Mouse (Mus musculus): ENCODE results near the gene Wnt5b. TPM values are rescaled to one million over a fixed set of nuclear protein-coding genes. Genes with fewer than 3 reads are reported as not detected.
A peak's percentile ranks its signal among the peaks of the same experiment; 100 is the strongest.
"Not testable (repeated sequence)": the region's sequence is repeated elsewhere in the genome, so short reads cannot be mapped to it uniquely, and the experiment has no call there.

Gene Wnt5b
- polyA plus RNA-seq, 1 experiment from 2014 or later: 12.9 TPM

GRCm38 (mm10) chr6:119443742-119444645, 100.2 kb downstream of the Wnt5b start:
- H3K27ac ChIP-seq (replicated peaks; ENCODE audit: low read depth, low read length): no peak overlapping the region
- no peak overlapping the region for H3K4me2 ChIP-seq (ENCODE audit: low read depth, low read length)
- no peaks in the 10 kb centered on the region for H3K27me3 ChIP-seq (ENCODE audit: control insufficient read depth, insufficient read depth, low read length)
- H3K9me3 ChIP-seq (replicated peaks; ENCODE audit: control insufficient read depth, low read length): no peaks in the 10 kb centered on the region
- WGBS: 43% methylated on average over 12 of the region's 12 CpGs
- H3K4me3 ChIP-seq (ENCODE audit: low read depth, low read length): no peak overlapping the region
- H3K36me3 ChIP-seq (replicated peaks; ENCODE audit: control insufficient read depth, insufficient read depth, low read depth, low read length): no peaks in the 10 kb centered on the region
- DNase-seq (ENCODE audit: low spot score) (peak; percentile 93), ATAC-seq (replicated peaks; ENCODE audit: insufficient number of reproducible peaks, low FRiP score, low TSS enrichment, low read depth) (0 out of 2 replicates have a peak, but pooled peaks have one; percentile 68)
- H3K9ac ChIP-seq (replicated peaks; ENCODE audit: low read length): no peak overlapping the region
- H3K4me1 ChIP-seq (ENCODE audit: control insufficient read depth, insufficient read depth, low read length): no peaks in the 10 kb centered on the region

GRCm38 (mm10) chr6:119442729-119443128, 101.4 kb downstream of the Wnt5b start:
- H3K9ac ChIP-seq (replicated peaks; ENCODE audit: low read length); H3K4me1 ChIP-seq (ENCODE audit: control insufficient read depth, insufficient read depth, low read length); DNase-seq (ENCODE audit: low spot score); H3K4me2 ChIP-seq (ENCODE audit: low read depth, low read length); H3K27ac ChIP-seq (replicated peaks; ENCODE audit: low read depth, low read length); H3K9me3 ChIP-seq (replicated peaks; ENCODE audit: control insufficient read depth, low read length); ATAC-seq (replicated peaks; ENCODE audit: insufficient number of reproducible peaks, low FRiP score, low TSS enrichment, low read depth); H3K4me3 ChIP-seq (ENCODE audit: low read depth, low read length); H3K36me3 ChIP-seq (replicated peaks; ENCODE audit: control insufficient read depth, insufficient read depth, low read depth, low read length); H3K27me3 ChIP-seq (ENCODE audit: control insufficient read depth, insufficient read depth, low read length): not testable (repeated sequence)
- WGBS: 79% methylated on average over 5 of the region's 5 CpGs

- H3K36me3 ChIP-seq (replicated peaks; ENCODE audit: control insufficient read depth, insufficient read depth, low read depth, low read length): no peaks in the 10 kb centered on the region
- DNase-seq (ENCODE audit: low spot score): no peak
- no peak overlapping the region for H3K27ac ChIP-seq (replicated peaks; ENCODE audit: low read depth, low read length)
- H3K9me3 ChIP-seq (replicated peaks; ENCODE audit: control insufficient read depth, low read length): no peaks in the 10 kb centered on the region
- H3K9ac ChIP-seq (replicated peaks; ENCODE audit: low read length): no peak overlapping the region
- no peaks in the 10 kb centered on the region for H3K27me3 ChIP-seq (ENCODE audit: control insufficient read depth, insufficient read depth, low read length)
- no peak overlapping the region for H3K4me3 ChIP-seq (ENCODE audit: low read depth, low read length)
- peak; percentile 73 for ATAC-seq (replicated peaks; ENCODE audit: insufficient number of reproducible peaks, low FRiP score, low TSS enrichment, low read depth)
- 49% methylated on average over 8 of the region's 8 CpGs for WGBS
- no peak overlapping the region for H3K4me2 ChIP-seq (ENCODE audit: low read depth, low read length)
- H3K4me1 ChIP-seq (ENCODE audit: control insufficient read depth, insufficient read depth, low read length): no peaks in the 10 kb centered on the region
Measured at GRCm38 (mm10) chr6:119437894-119438761, 106.0 kb downstream of the Wnt5b start.

GRCm38 (mm10) chr6:119434394-119434793, 109.8 kb downstream of the Wnt5b start:
- no peaks in the 10 kb centered on the region for H3K4me1 ChIP-seq (ENCODE audit: control insufficient read depth, insufficient read depth, low read length)
- no peaks in the 10 kb centered on the region for H3K36me3 ChIP-seq (replicated peaks; ENCODE audit: control insufficient read depth, insufficient read depth, low read depth, low read length)
- H3K9ac ChIP-seq (replicated peaks; ENCODE audit: low read length): no peak overlapping the region
- H3K9me3 ChIP-seq (replicated peaks; ENCODE audit: control insufficient read depth, low read length): no peaks in the 10 kb centered on the region
- WGBS: 93% methylated on average over 4 of the region's 4 CpGs
- no peak overlapping the region for H3K27ac ChIP-seq (replicated peaks; ENCODE audit: low read depth, low read length)
- H3K4me3 ChIP-seq (ENCODE audit: low read depth, low read length): no peak overlapping the region
- ATAC-seq (replicated peaks; ENCODE audit: insufficient number of reproducible peaks, low FRiP score, low TSS enrichment, low read depth) (no peak), DNase-seq (ENCODE audit: low spot score) (no peak)
- no peaks in the 10 kb centered on the region for H3K27me3 ChIP-seq (ENCODE audit: control insufficient read depth, insufficient read depth, low read length)
- no peak overlapping the region for H3K4me2 ChIP-seq (ENCODE audit: low read depth, low read length)

- no peak overlapping the region for H3K27ac ChIP-seq (replicated peaks; ENCODE audit: low read depth, low read length)
- no peaks in the 10 kb centered on the region for H3K4me1 ChIP-seq (ENCODE audit: control insufficient read depth, insufficient read depth, low read length)
- H3K9ac ChIP-seq (replicated peaks; ENCODE audit: low read length): no peak overlapping the region
- 79% methylated on average over 6 of the region's 6 CpGs for WGBS
- ATAC-seq (replicated peaks; ENCODE audit: insufficient number of reproducible peaks, low FRiP score, low TSS enrichment, low read depth) (no peak), DNase-seq (ENCODE audit: low spot score) (no peak)
- H3K27me3 ChIP-seq (ENCODE audit: control insufficient read depth, insufficient read depth, low read length): no peaks in the 10 kb centered on the region
- H3K9me3 ChIP-seq (replicated peaks; ENCODE audit: control insufficient read depth, low read length): no peaks in the 10 kb centered on the region
- H3K4me3 ChIP-seq (ENCODE audit: low read depth, low read length): no peak overlapping the region
- no peaks in the 10 kb centered on the region; the same call in 1 of the 2 replicates for H3K36me3 ChIP-seq (replicated peaks; ENCODE audit: control insufficient read depth, insufficient read depth, low read depth, low read length)
- no peak overlapping the region for H3K4me2 ChIP-seq (ENCODE audit: low read depth, low read length)
Measured at GRCm38 (mm10) chr6:119431751-119432324, 112.3 kb downstream of the Wnt5b start.

GRCm38 (mm10) chr6:119430508-119430907, 113.6 kb downstream of the Wnt5b start:
- DNase-seq (ENCODE audit: low spot score): peak; percentile 61
- Histone ChIP-seq H3K4me1 (ENCODE audit: control insufficient read depth, insufficient read depth, low read length) (no peaks in the 10 kb centered on the region), H3K9ac (replicated peaks; ENCODE audit: low read length) (no peak overlapping the region), H3K4me2 (ENCODE audit: low read depth, low read length) (no peak overlapping the region), H3K9me3 (replicated peaks; ENCODE audit: control insufficient read depth, low read length) (no peaks in the 10 kb centered on the region), H3K4me3 (ENCODE audit: low read depth, low read length) (no peak overlapping the region), H3K27me3 (ENCODE audit: control insufficient read depth, insufficient read depth, low read length) (no peaks in the 10 kb centered on the region), H3K27ac (replicated peaks; ENCODE audit: low read depth, low read length) (no peak overlapping the region), H3K36me3 (replicated peaks; ENCODE audit: control insufficient read depth, insufficient read depth, low read depth, low read length) (no peaks in the 10 kb centered on the region; the same call in 1 of the 2 replicates)
- ATAC-seq (replicated peaks; ENCODE audit: insufficient number of reproducible peaks, low FRiP score, low TSS enrichment, low read depth): no peak; the same call in 1 of the 2 replicates
- 57% methylated on average over 2 of the region's 2 CpGs for WGBS

- DNase-seq (ENCODE audit: low spot score) (no peak), ATAC-seq (replicated peaks; ENCODE audit: insufficient number of reproducible peaks, low FRiP score, low TSS enrichment, low read depth) (no peak)
- Histone ChIP-seq H3K36me3 (replicated peaks; ENCODE audit: control insufficient read depth, insufficient read depth, low read depth, low read length) (no peaks in the 10 kb centered on the region; the same call in 1 of the 2 replicates), H3K4me3 (ENCODE audit: low read depth, low read length) (no peak overlapping the region), H3K9me3 (replicated peaks; ENCODE audit: control insufficient read depth, low read length) (no peaks in the 10 kb centered on the region), H3K4me1 (ENCODE audit: control insufficient read depth, insufficient read depth, low read length) (no peaks in the 10 kb centered on the region), H3K27me3 (ENCODE audit: control insufficient read depth, insufficient read depth, low read length) (no peaks in the 10 kb centered on the region), H3K9ac (replicated peaks; ENCODE audit: low read length) (no peak overlapping the region), H3K4me2 (ENCODE audit: low read depth, low read length) (no peak overlapping the region), H3K27ac (replicated peaks; ENCODE audit: low read depth, low read length) (no peak overlapping the region)
- WGBS: 96% methylated on average over 13 of the region's 13 CpGs
Measured at GRCm38 (mm10) chr6:119429311-119429710, 114.8 kb downstream of the Wnt5b start.
